Mouse (Mus musculus): ENCODE measurements around the gene Samd4. TPM values are rescaled to one million over a fixed set of nuclear protein-coding genes. Genes with fewer than 3 reads are reported as not detected.
A peak's percentile ranks its signal among the peaks of the same experiment; 100 is the strongest.

The Samd4 gene
- total and polyA plus RNA-seq, 2 experiments from 2014 or later = 5.1 to 16.0 TPM

GRCm38 (mm10) chr14:47053824-47054223, 171.2 kb downstream of the Samd4 start:
- Histone ChIP-seq H3K4me3 (ENCODE audit: low read depth, low read length) (no peak overlapping the region), H3K4me1 (ENCODE audit: insufficient read depth, low read length) (no peaks in the 10 kb centered on the region), H3K27ac (ENCODE audit: low read depth, low read length) (no peak overlapping the region), H3K9me3 (ENCODE audit: low read length) (no peaks in the 10 kb centered on the region), H3K4me2 (ENCODE audit: low read depth, low read length, poor library complexity, severe bottlenecking) (no peak overlapping the region), H3K36me3 (ENCODE audit: insufficient read depth, low read length) (no peaks in the 10 kb centered on the region), H3K27me3 (ENCODE audit: insufficient read depth, low read length) (no peaks in the 10 kb centered on the region), H3K9ac (replicated peaks; ENCODE audit: low read length, poor library complexity, severe bottlenecking) (no peak overlapping the region)
- ATAC-seq (ENCODE audit: low FRiP score) (no peak), DNase-seq (ENCODE audit: low spot score) (no peak)
- WGBS = 83% methylated on average over 5 of the region's 5 CpGs
- TF ChIP-seq CTCF (IDR thresholded peaks at IDR 0.05) = no peak

GRCm38 (mm10) chr14:47058969-47059368, 176.3 kb downstream of the Samd4 start:
- H3K4me2 ChIP-seq (ENCODE audit: low read depth, low read length, poor library complexity, severe bottlenecking) = no peak overlapping the region
- ATAC-seq (ENCODE audit: low FRiP score) = no peak
- DNase-seq (ENCODE audit: low spot score) = no peak

DNA sequence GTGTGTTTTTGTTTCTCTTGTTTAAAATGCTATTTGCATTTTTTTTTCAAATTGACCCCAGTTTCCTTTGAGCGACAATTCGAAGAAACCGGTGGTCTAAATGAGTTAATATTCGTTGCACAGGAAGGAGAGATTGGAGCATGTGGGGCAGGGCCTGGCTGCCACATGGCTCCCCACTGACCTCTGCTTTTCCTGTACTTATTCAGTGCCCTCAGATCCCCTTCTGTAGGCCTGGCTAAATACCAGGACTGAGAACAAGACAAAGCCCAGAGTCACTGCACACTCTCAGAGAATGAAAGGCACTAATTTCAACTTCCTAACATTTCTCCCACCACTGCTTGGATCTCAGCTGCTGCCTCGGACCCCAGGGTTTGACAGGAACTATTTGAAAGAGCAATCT, 182.4 kb downstream of the Samd4 start:
- Histone ChIP-seq H3K27ac (ENCODE audit: low read depth, low read length) (no peak overlapping the region), H3K9me3 (ENCODE audit: low read length) (no peaks in the 10 kb centered on the region), H3K4me2 (ENCODE audit: low read depth, low read length, poor library complexity, severe bottlenecking) (no peak overlapping the region), H3K4me1 (ENCODE audit: insufficient read depth, low read length) (no peaks in the 10 kb centered on the region), H3K36me3 (ENCODE audit: insufficient read depth, low read length) (no peaks in the 10 kb centered on the region), H3K4me3 (ENCODE audit: low read depth, low read length) (no peak overlapping the region), H3K27me3 (ENCODE audit: insufficient read depth, low read length) (no peaks in the 10 kb centered on the region), H3K9ac (replicated peaks; ENCODE audit: low read length, poor library complexity, severe bottlenecking) (no peak overlapping the region)
- ATAC-seq (ENCODE audit: low FRiP score) (no peak), DNase-seq (ENCODE audit: low spot score) (peak; percentile 40)
- TF ChIP-seq CTCF (IDR thresholded peaks at IDR 0.05) = no peak
- 61% methylated on average over 5 of the region's 5 CpGs for WGBS

More at GRCm38 (mm10) chr14:47058969-47059368, 176.3 kb downstream of the Samd4 start:
- no peaks in the 10 kb centered on the region for H3K36me3 ChIP-seq (ENCODE audit: insufficient read depth, low read length)
- H3K4me3 ChIP-seq (ENCODE audit: low read depth, low read length) = no peak overlapping the region
- no peaks in the 10 kb centered on the region for H3K4me1 ChIP-seq (ENCODE audit: insufficient read depth, low read length)
- no peaks in the 10 kb centered on the region for H3K9me3 ChIP-seq (ENCODE audit: low read length)
- no peak overlapping the region for H3K9ac ChIP-seq (replicated peaks; ENCODE audit: low read length, poor library complexity, severe bottlenecking)
- 88% methylated on average over 2 of the region's 2 CpGs for WGBS
- H3K27me3 ChIP-seq (ENCODE audit: insufficient read depth, low read length) = no peaks in the 10 kb centered on the region
- no peak for TF ChIP-seq CTCF (IDR thresholded peaks at IDR 0.05)
- no peak overlapping the region for H3K27ac ChIP-seq (ENCODE audit: low read depth, low read length)

DNA sequence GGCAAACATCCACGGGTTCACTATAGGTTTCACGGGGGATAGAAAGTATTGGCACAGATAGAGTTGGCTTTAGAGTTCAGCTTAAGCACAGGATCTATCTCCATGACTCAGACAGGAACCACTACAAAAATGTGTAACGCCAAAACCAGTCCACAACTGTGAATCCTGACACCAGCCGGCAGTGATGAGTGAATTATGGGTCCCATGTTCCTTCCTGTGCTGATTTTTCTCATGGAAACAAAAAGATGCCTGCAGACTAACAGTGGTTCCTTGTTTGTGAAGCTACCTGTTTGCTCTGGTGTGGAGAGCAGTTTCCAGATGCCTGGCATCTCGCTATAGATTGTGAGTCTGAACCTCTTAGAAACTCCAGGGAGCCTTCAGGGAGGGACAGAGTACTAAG, 184.2 kb downstream of the Samd4 start:
- Histone ChIP-seq H3K9me3 (ENCODE audit: low read length) (no peaks in the 10 kb centered on the region), H3K4me1 (ENCODE audit: insufficient read depth, low read length) (no peaks in the 10 kb centered on the region), H3K36me3 (ENCODE audit: insufficient read depth, low read length) (no peaks in the 10 kb centered on the region), H3K9ac (replicated peaks; ENCODE audit: low read length, poor library complexity, severe bottlenecking) (no peak overlapping the region), H3K4me3 (ENCODE audit: low read depth, low read length) (no peak overlapping the region), H3K27ac (ENCODE audit: low read depth, low read length) (no peak overlapping the region), H3K4me2 (ENCODE audit: low read depth, low read length, poor library complexity, severe bottlenecking) (no peak overlapping the region), H3K27me3 (ENCODE audit: insufficient read depth, low read length) (no peaks in the 10 kb centered on the region)
- no peak for TF ChIP-seq CTCF (IDR thresholded peaks at IDR 0.05)
- ATAC-seq (ENCODE audit: low FRiP score) (no peak), DNase-seq (ENCODE audit: low spot score) (no peak)
- 89% methylated on average over 5 of the region's 5 CpGs for WGBS

DNA sequence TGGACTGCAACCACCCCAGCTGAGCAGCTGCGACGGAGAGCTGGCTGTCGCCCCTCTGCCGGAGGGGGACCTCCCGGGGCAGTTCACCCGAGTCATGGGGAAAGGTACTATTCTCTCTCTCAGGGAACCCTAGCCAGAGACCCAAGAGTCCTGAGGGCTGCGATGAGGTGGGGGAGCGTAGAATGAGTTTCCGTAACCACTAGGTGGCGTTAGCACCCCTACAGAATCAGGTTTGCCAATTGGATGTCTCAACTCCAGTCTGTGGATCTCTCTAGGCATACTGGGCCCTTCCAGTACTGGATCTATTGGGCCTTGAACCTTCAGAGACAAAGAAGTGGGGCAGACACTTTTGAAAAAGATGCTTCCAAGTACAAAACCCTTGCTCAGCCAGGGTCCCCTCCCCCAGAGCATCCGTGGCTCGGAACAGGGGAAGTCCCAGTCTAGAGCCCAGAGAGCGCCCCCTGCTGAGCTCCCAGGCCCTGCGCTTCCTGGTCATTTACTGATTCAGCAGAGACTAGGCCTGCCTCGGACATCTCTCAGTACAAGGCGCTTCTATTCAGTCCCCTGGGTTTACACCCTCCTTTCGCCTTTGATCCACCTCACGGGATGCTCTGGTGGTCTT, 191.5 kb downstream of the Samd4 start:
- peaks cover 6% of the 10 kb centered on the region; the same call in 1 of the 2 replicates for H3K36me3 ChIP-seq (ENCODE audit: insufficient read depth, low read length)
- DNase-seq (ENCODE audit: low spot score) (no peak), ATAC-seq (ENCODE audit: low FRiP score) (no peak)
- no peak overlapping the region for H3K27ac ChIP-seq (ENCODE audit: low read depth, low read length)
- H3K9me3 ChIP-seq (ENCODE audit: low read length) = no peaks in the 10 kb centered on the region
- H3K4me3 ChIP-seq (ENCODE audit: low read depth, low read length) = no peak overlapping the region
- H3K27me3 ChIP-seq (ENCODE audit: insufficient read depth, low read length) = no peaks in the 10 kb centered on the region
- H3K9ac ChIP-seq (replicated peaks; ENCODE audit: low read length, poor library complexity, severe bottlenecking) = no peak overlapping the region
- no peak overlapping the region for H3K4me2 ChIP-seq (ENCODE audit: low read depth, low read length, poor library complexity, severe bottlenecking)
- TF ChIP-seq CTCF (IDR thresholded peaks at IDR 0.05) = peak; percentile 40; the same call in 1 of the 2 replicates
- 57% methylated on average over 18 of the region's 18 CpGs for WGBS
- H3K4me1 ChIP-seq (ENCODE audit: insufficient read depth, low read length) = no peaks in the 10 kb centered on the region

- no peak overlapping the region for H3K27ac ChIP-seq (ENCODE audit: low read depth, low read length)
- no peaks in the 10 kb centered on the region for H3K27me3 ChIP-seq (ENCODE audit: insufficient read depth, low read length)
- H3K9me3 ChIP-seq (ENCODE audit: low read length) = no peaks in the 10 kb centered on the region
- no peaks in the 10 kb centered on the region for H3K4me1 ChIP-seq (ENCODE audit: insufficient read depth, low read length)
- ATAC-seq (ENCODE audit: low FRiP score) = no peak
- no peak overlapping the region for H3K4me2 ChIP-seq (ENCODE audit: low read depth, low read length, poor library complexity, severe bottlenecking)
- no peak overlapping the region for H3K9ac ChIP-seq (replicated peaks; ENCODE audit: low read length, poor library complexity, severe bottlenecking)
- TF ChIP-seq CTCF (IDR thresholded peaks at IDR 0.05) = no peak
- no peak overlapping the region for H3K4me3 ChIP-seq (ENCODE audit: low read depth, low read length)
- DNase-seq (ENCODE audit: low spot score) = no peak
- WGBS = 93% methylated on average over 14 of the region's 14 CpGs
- peaks cover 6% of the 10 kb centered on the region; the same call in 1 of the 2 replicates for H3K36me3 ChIP-seq (ENCODE audit: insufficient read depth, low read length)
Measured at GRCm38 (mm10) chr14:47075010-47075677, 192.5 kb downstream of the Samd4 start.

All from midbrain, postnatal 0 days (tissue).